Mouse (Mus musculus) cerebellum, postnatal 36 days (tissue): ENCODE measurements at regions not wholly inside any gene's neighbourhood (a gene's known extent, or its start where the extent isn't known, plus 50 kb on each side); places are given as distances from the start of the nearest gene placed in this dataset.

Source experiments
- DNase-seq, 2 experiments: peaks; one replicate each; pipeline ENCODE4 v3.0.0; 2021 to 2022; ENCODE audit warnings: mixed read lengths in 2 of 2

DNA sequence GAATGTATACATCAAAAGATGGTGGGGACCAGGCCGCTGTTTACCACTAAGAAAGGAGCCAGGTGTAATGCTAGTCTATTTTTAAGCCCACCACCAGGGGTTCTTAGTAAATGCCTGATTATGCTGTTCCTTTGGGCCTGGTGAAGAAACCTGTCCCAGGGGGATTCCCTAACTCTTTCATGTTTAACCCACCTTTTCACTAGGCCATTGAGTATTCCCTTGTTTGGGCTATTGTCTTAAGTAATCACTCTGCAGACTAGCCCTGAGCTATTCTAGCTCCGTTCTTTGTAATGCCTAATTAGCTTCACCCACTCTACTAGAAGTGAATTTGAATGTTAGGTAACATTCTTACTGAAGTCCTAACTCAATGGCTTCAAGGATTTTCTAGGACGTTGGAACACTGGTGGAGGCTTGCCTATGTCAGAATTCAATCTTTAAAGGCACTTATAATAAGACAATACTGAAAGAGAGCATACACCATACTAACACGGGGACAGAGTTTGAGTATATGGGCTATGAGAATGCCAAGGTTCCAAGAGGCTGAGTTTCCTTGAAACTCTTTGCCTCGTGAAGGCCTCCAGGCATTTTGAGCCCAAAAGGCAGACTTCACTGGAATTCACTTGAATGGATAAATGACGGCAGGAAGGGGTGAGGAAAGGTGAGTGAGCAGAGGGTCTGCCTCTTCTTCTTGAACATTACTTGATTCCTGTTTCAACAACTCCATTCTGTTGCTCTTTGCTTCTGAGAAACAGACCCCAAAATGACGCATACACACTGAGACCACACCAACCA is 312.7 kb upstream of the Irx4 start:
- DNase-seq = no peak

DNA sequence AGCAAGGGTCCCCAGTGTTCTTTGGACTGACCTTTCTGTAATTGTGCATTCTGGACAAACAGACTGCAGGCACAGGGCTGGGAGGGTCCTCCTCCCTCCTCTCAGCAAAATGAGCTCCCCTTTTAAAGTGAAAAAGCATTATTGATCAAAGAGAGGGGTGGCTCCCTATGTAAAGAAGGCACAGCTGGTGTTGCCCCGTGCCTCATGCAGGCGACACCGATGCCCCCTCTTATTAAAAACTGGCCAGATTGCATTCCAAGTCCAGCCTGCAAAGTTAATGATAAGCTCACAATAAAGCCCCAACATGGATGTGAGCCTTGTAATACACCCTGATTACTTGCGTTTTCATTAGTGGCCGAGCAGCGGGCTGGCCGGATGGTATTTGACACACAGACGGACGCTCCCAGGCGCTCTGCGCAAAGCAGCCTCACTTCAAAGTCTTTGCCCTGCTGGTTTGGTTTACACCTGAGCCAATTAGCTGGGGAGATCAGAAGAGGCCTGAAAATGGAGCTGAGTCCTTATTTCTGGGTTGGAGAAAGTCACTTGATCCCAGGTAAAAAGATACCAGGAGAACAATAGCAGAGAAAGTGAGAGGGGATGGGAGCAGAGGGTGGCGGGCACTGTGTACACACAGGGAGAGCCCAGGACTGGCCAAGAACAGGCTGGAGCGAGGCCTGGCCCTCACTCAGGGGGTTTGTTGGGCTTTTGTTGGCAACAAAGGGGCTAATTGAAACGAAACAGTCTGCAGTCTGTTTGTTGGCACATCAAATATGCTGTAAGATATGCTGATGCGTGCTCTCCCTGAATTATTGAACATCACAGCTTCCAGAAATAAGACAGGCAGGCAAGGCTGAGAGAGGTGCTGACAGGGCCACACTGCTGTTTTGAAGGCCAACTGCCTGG is 301.4 kb upstream of the Irx4 start:
- no peak for DNase-seq

DNA sequence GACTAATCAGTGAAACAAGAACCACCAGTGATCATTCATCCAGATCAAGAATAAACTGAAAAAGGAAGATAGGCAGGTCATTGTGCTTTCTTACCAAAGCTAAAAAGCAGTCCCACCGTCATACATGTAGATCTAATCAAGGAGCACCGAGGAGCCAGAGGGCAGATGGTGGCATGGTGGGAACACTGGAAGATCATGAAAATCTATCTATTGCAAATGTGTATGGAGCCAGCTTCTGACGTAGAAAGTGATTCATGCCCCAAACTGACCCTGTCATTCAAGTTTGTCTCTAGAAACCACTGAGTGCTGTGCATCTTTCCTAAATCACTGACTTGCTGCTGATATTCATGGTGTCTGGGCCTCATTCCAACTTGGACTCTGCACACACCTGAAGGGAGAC is 299.0 kb upstream of the Irx4 start:
- no peak for DNase-seq

DNA sequence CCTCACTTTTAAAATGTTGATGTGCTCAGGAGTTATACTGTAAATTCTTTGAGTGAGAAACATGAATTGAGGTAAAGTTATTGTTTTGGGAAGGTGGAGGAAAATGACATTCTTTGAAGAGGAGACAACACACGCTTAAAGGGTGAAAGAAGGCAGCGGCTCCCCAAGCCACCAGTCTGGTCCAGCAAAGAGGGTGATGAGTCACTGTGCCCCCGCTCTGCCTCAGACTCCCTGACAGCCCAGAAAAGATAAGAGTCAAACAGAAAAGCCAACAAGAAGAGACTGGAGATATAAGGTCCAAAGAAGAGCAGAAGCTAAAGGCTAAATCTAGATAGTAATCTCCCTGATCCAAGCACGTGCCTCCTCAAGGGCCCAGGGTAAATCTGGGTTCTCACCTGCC is 288.1 kb upstream of the Irx4 start:
- no peak for DNase-seq

DNA sequence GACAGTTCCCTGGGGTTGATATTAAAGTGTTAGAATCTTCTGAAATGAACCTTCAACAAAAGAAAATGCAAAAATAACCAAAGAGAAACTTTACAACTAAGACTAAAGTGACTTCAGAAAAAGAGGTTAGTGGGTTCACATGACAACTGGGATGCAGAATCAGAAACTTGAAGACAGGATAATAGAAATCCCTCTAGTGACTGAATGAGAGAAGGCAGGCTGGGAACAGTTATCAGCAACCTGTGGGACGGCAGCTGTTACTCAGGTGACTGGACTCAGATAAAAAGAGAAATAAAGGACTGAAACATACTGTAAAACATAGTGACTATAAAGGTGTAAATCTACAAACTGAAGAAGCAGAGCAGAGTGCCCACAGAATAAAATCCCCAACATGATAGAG is 287.4 kb upstream of the Irx4 start:
- no peak for DNase-seq

DNA sequence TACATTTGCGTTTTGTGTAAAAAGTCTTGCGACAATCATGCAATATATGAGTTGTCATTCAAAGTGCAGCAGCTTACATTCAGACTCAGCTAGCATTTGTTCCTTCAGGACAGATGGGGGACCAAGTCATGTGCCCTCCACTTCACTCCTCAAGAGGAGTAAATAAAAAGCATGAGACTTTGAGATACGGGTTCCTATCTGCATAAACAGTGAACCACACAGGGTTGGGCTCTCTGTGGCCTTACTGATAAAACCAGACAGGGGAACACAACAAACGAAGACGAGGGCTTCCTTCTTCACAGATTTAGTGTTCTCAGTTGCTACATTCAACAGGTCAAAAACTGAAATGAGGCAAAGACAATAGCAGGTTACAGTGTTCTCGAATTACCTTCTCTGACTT is 283.1 kb upstream of the Irx4 start:
- no peak for DNase-seq

DNA sequence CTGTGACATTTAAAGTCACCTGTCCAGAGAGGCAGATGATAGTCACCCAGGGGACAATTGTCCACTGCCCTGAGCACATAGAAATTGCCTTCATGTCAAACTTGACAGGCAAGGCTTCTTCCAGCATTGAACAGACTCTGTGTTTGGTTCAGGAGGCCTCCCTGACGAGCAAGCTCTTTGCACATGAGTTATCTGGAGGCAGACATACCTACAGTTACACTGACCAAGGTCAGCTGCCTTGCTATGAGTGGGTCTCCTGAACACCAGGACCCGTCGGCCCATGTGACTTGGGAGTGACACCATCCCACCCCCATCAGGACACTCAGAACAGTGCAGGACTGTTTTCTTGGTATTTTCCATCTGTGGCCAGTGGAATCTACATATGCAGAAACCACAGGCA is 282.3 kb upstream of the Irx4 start:
- no peak for DNase-seq

DNA sequence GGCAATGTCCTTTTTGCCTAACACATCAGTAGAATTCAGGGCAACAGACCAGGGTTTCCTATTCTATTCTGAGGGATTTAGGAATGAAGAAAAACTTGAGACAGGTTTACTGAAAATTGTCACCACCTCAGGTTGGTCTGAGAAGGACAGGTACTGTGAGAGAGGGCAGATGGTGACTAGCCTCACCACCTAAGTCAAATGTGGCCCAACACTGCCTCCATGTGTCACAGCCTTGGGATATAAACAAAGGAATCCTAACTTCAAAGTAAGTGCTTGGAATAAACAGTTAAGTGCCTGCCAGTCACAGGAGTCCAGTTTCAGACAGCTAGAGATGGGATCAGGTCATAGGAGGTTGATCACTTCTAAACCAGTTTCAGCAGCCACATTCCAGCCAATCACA is 281.3 kb upstream of the Irx4 start:
- DNase-seq = no peak

DNA sequence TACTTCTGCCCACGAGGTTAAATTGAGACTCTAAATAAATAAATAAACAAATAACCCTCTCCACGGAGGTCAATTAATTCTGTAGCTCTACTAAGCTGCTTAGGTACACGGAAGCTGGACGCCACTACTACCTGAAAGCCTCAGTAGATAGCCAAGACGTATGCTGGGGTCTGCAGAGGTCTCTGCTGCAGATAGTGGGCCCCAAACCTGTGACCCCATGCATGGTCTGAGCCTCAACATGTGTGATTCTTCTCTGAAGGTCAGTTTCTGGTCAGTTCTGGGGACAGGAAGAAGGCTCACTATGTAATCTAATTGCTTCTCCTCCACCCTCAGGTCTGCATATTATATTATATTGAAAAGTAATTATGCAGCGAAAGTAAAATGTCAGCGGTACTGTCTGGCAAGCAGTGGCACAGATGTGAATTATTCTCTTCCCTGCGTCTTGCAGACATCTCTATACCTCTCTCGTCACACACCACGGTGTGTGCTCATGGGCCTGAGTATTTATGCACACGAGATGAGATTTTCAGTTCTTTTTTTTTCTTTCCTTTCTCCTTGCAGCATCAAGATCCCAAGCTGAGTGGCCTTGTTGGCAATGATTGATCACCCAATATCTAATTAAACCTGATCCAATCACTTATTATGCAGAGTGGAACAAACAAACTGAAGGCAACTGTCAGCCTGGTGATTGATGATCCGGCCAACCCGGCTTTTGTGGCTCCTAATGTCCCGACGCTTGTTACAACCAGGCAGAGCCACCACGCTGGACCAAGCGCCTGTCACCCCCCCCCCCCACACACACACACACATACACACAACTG is 267.5 kb upstream of the Irx4 start:
- DNase-seq = no peak

DNA sequence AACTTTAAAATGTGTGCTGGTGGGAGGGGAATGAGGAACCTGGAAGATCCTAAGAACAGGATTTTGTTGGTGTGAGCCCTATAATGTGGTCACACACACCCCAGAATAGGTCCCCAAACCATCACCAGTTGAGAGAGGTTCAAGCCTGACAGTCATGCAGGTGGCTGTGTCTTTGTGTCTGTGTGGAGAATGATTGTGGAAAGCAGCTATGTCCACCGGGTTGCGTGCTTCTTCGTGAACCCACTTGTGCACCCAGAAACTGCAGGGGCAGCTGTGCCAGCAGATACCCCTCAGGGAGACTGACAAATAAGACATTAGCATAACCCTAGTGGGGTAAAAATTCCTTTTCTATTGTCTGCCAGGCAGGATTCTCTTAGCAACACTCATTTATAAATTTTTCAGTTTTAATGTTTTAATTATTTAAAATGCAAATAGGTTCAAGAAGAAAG is 266.8 kb upstream of the Irx4 start:
- no peak for DNase-seq

DNA sequence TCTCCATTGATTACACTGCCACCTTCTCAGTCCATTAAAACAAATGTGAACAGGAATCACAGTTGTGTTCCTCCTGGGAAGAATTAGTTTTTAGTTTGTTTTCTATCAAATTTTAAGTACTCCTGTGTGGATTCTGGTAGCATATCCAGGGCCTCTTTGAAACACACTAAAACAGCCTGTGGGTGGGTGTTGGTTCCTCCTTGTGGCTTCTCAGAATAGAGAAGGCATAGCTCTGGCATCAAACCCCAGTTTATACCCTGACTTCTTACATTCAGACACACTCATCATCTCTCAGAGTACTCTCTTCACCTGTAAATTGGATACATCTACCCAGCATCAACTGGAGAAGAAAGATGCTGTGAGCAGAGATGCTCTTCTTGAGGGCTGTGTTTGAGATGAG is 265.7 kb upstream of the Irx4 start:
- no peak for DNase-seq

DNA sequence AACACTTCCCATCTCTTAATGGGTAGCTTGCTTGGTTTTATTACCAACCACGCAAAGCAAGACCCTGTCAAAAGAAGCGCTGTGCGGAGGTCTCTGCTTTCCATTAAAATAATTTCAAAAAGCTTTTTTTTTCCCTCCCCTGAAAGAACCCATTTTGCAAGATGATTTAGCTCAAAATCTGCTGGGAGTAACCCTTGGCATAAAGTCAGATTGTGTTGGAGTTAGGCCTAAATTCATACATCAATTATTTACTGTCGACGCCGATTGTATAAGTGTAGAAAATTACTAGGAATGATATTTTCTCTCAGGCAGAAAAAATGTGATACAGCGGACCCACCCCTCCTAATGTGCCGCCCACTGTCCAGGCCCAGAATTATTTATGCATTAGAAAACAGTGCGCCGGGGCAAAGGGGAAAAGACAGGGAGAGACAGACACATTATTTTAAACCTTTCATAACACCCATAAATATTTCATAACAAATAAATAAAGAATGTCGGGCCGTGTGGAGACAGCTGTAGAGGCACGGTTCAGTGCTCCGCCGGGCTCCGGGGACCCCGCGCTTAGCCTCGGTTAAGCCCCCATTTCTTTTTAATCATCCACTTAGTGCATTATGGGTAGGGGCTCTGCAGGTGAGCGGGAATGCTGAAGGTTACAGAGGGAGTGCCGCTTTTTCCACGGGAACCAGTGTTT is 251.3 kb upstream of the Irx4 start:
- DNase-seq = no peak

DNA sequence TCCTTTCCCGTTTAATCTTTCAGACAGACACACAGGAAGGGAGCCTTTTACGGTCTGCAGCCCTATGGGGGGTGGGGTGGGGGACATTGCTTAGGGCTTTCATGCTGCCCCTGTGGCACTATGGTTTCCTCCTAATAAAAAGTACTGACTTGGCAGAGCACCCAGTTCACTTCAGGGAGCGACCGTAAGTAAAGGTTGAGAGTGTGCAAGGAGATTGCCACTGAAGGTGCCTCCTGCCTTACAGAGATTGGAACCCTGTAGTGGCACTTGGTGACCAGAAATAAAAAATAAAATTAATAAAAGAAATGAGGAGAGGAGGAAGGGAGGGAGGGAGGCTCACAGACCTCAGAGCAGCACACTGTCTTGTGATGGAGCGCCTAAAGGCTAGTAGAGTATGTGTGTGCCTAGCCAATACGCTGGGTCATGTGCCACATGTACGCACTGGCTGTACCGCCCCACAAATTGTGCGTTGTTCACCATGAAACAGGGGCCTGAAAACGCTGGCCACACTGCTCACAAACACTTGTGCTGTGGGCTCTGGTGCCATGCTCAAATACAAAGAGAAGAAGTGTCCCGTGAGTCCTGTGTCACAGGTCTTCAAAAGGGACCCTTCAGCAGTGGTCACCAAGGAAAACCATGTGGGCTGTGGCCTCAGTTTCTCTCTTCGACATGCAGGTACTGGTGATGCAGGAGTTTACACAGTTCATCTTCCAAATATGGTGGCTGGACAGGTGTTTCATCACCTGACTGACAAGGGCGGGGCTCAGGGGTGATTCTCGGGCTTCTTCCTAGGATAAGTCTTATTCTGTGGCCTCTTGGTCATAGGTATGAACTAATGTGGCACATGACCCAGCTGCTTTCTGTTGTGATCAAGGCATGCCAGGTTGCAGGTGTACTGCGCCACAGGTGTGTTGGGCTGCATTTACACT is 250.5 kb upstream of the Irx4 start:
- DNase-seq = no peak

DNA sequence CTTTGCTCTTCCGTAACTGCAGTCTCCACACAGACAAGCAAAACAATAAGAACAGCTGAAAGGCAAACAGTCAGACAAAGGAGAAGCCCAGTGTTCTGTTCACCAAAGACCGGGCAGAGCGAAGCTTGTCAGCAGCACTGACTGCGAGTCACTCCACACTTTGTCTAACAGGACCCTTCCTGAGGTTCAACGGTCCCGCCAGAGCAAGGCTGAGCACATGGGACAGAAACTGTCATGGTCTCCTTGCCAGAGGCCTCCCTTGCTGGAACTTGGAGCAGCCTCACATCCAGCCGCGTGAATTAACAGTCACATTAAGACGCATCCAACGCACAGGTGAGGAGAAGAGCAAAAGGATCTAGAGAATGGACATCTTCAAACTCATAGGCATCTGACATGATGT is 241.1 kb upstream of the Irx4 start:
- no peak for DNase-seq

DNA sequence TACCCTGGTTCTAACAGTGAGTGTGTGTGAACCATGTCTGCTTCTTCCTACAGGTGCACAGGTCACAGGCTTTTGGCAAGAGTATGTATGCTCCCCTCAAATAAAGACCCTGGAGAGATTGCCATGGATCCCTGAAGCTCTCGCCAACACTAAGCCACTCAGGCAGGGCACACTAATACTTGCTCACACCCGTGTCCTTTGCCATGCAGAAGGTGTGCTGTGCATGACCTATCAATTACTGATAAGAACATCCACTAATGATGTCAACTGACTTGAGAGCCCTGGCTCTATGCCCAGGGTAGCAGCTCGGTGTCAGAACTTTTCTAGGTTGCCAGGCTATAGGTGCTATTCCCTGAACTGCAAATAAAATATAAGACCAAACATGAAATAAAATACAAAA is 229.1 kb upstream of the Irx4 start:
- no peak for DNase-seq

DNA sequence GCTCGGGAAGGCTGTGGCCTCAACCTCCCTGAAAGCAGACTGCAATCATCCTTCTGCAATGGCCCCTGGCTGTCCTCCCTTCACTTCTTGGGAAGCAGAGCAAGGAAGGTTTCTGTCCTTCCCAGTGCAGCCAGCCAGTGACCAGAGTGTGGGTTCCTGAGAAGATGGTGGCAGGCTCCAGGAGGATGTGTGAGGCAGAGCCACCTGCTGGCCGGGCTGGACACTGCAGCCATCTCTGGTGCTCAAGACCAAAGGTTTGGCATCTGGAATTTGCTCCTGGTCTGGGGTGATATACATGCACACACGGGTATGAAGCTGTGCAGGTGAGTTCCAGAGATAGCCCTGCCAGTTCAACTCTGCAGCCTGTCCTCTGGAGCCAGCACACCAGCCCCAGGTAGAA is 227.2 kb upstream of the Irx4 start:
- peak; percentile 61 to 63 for DNase-seq

DNA sequence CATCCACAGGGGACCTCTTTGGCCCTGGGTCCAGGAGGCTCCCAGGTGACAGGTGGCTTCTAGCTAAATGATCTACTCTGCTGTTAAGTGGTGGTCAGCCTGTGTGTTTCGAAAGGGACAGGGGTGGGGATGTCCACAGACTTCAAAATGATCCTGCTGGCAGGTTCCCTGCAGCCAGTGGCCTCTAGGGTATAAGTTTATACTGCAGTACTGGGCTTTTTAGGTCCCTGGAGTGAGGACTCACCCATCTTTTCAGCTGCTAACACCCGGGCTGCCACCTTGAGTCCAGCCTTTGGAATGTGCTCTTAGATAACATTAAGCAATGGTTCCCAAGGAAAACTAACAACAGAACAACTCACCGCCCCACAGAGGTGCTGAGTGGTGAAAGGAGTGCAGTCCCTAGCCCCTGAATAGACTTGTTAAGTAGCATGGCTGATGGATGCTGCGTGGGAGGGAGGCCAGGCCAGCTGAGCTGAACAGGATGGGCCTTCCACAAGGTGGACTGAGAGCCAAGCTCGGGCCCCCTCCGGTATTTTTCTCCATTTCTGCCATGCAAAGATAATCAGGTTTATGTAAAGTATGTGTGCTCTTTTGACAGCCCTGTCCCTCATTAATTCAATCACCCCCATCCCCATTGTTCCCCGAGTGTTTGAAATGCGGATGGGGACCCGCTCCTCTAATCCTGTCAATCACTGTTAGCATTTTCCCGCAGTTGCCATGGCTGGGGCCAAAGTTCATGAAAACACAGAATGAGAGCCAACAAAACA is 226.0 kb upstream of the Irx4 start:
- DNase-seq = peak in 1 of 2 experiments; percentile 4

DNA sequence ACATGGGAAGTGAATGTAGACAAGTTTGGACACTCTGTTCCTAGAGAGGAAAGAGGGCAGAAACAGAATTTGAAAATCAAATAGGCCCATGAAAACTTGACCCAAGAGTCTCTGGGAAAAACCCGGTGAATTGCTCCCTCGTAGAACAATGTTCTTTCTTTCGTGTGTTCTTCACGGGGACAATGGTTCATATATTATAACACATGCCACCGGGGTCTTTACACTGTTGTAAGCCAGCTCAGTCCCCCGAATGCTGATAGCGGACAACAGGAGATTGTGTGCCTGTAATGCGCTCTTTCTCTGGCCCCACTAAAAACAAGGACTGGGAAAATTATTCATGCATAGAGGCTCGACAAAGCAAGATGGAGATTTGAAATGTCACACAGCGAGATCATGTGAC is 225.4 kb upstream of the Irx4 start:
- no peak for DNase-seq

DNA sequence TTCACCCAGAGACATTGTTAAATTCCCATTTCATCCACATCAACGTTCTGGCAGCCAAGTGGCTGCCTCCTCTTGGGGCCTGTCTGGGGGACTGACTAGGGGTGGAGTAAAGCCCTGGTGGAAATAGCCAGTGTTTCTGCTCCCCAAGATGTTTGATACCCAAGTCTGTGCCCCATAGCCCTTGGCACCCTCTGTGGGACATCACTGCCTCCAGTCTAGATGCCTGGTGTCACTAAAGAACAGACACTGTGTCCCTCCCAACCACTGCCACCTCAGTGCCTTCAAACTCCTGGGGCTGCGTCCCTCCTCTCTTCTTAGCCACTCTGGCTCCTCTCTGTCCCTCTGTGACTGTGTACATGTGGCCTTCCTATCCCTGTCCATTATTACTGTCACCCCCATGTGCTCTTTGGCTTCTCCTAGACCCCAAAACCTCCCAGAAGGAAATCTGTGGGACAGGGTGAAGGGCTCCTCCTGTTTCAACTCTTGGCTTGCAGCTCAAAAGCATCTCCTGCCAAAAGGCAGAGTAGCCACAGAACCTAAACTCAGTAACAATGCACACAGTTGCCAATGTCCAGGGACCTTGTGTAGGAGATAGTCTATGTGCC is 224.8 kb upstream of the Irx4 start:
- DNase-seq = no peak

DNA sequence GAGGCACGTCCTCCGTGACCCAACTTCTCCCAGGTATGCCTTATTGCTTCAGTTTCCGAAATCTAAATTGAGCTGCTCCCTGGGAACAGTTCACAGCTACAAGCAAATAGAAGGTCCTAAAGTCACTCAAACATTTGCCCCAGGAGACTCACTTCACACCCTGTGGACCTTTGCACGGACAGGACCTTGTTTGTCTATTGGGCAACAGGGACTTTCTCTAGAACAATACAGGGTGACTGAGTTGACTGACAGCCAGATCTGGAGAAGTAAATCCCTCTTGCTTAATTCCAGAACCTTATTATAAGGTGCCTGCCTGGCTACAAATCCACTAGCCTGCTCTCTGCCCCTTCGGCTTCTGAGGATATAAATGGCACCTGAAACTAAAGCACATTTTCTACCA is 220.5 kb upstream of the Irx4 start:
- DNase-seq = no peak
